Mouse (Mus musculus) A20 (cell line): ENCODE results near the gene Naa30.
A peak's percentile ranks its signal among the peaks of the same experiment; 100 is the strongest.
"Not testable (repeated sequence)": the region's sequence is repeated elsewhere in the genome, so short reads cannot be mapped to it uniquely, and the experiment has no call there.

ENCODE experiments used
- DNase-seq: peaks from one replicate; pipeline ENCODE4 v3.0.0-alpha.2; 2011; ENCODE audit warnings: low read depth, low spot score

The Naa30 gene

GRCm38 (mm10) chr14:49171867-49172581, at the start of gene Naa30:
TSS of gene Naa30 (plus strand) at chr14:49172226.
- DNase-seq: peak; percentile 97

- DNase-seq: no peak
Measured at GRCm38 (mm10) chr14:49127162-49127779, 44.8 kb upstream of the Naa30 start.

GRCm38 (mm10) chr14:49128544-49129263, 43.3 kb upstream of the Naa30 start:
- no peak for DNase-seq

GRCm38 (mm10) chr14:49132391-49132790, 39.6 kb upstream of the Naa30 start:
- no peak for DNase-seq

- no peak for DNase-seq
Measured at GRCm38 (mm10) chr14:49138171-49138570, 33.9 kb upstream of the Naa30 start.

- no peak for DNase-seq
Measured at GRCm38 (mm10) chr14:49140756-49141155, 31.3 kb upstream of the Naa30 start.

GRCm38 (mm10) chr14:49153801-49154200, 18.2 kb upstream of the Naa30 start:
- peak; percentile 69 for DNase-seq

- DNase-seq: no peak
Measured at GRCm38 (mm10) chr14:49155572-49155971, 16.5 kb upstream of the Naa30 start.

GRCm38 (mm10) chr14:49158143-49158925, 13.7 kb upstream of the Naa30 start:
- no peak for DNase-seq

- no peak for DNase-seq
Measured at GRCm38 (mm10) chr14:49171286-49171685, 740 bp upstream of the Naa30 start.

- peak; percentile 77 for DNase-seq
Measured at GRCm38 (mm10) chr14:49172582-49172988, 559 bp downstream of the Naa30 start.

GRCm38 (mm10) chr14:49173290-49174135, 1.5 kb downstream of the Naa30 start:
- peak; percentile 51 for DNase-seq

GRCm38 (mm10) chr14:49179736-49180135, 7.7 kb downstream of the Naa30 start:
- no peak for DNase-seq

- DNase-seq: peak; percentile 15
Measured at GRCm38 (mm10) chr14:49186270-49186669, 14.2 kb downstream of the Naa30 start.

- DNase-seq: no peak
Measured at GRCm38 (mm10) chr14:49197031-49197527, 25.1 kb downstream of the Naa30 start.

- DNase-seq: no peak
Measured at GRCm38 (mm10) chr14:49201073-49201778, 29.2 kb downstream of the Naa30 start.

- DNase-seq: not testable (repeated sequence)
Measured at GRCm38 (mm10) chr14:49210215-49210614, 38.2 kb downstream of the Naa30 start.

GRCm38 (mm10) chr14:49218677-49219076, 46.7 kb downstream of the Naa30 start:
- DNase-seq: no peak

- not testable (repeated sequence) for DNase-seq
Measured at GRCm38 (mm10) chr14:49219466-49220022, 47.5 kb downstream of the Naa30 start.

- no peak for DNase-seq
Measured at GRCm38 (mm10) chr14:49221771-49222170, 49.7 kb downstream of the Naa30 start.
